Mouse (Mus musculus) bone marrow, adult 2 months (tissue): ENCODE data around the gene Mitf.

Source experiments
- CTCF ChIP-seq: fragments of 200-500 bp; IDR thresholded peaks from 2 replicates; pipeline ENCODE4 v1.5.1; 2011; ENCODE audit warnings: low read length, control low read depth; ENCODE audit not compliant: control insufficient read depth, insufficient read depth
- POLR2A ChIP-seq: fragments of 200-500 bp; IDR thresholded peaks from 2 replicates; pipeline ENCODE4 v1.6.1; 2011; ENCODE audit warnings: low read depth, mild to moderate bottlenecking, control low read depth, low read length, borderline replicate concordance; ENCODE audit not compliant: control insufficient read depth

GRCm38 (mm10) chr6:98015066-98015465, 208.2 kb downstream of the Mitf start:
- TF ChIP-seq POLR2A (no peak), CTCF (no peak)
